In genomic region chr17:74489024-74489900, GRCm38 (mm10) we compare ENCODE assay signal across 8 mouse cellular contexts. TPM values are rescaled to one million over a fixed set of nuclear protein-coding genes. Genes with fewer than 3 reads are reported as not detected.
DNase-seq lines count a peak whose midpoint lies in the region; ATAC-seq lines count a peak whose summit lies in the region.

Gene Yipf4, plus strand, starts transcription at chr17:74489493.

- H3K27ac ChIP-seq in forebrain, embryonic 14.5 days (ENCODE audit: low read depth, low read length), result peak within 1 kb of the TSS; percentile 68; the same call in 1 of the 2 replicates
- peak within 1 kb of the TSS; percentile 86 for H3K27ac ChIP-seq in neural tube, embryonic 15.5 days (replicated peaks)

- H3K27me3 ChIP-seq in forebrain, embryonic 14.5 days (replicated peaks; ENCODE audit: control insufficient read depth, insufficient read depth, low read length), result no peaks in the 10 kb centered on the region
- H3K27me3 ChIP-seq in neural tube, embryonic 15.5 days (replicated peaks), result 0 out of 2 replicates have a peak, but pooled peaks cover 3% of the 10 kb centered on the region

- 6% methylated on average over 51 of the region's 58 CpGs for WGBS in forebrain, embryonic 14.5 days
- WGBS in neural tube, embryonic 15.5 days, result 4% methylated on average over 56 of the region's 58 CpGs

- peak within 1 kb of the TSS; percentile 71 for H3K4me2 ChIP-seq in forebrain, embryonic 14.5 days (ENCODE audit: low read length)
- H3K4me2 ChIP-seq in neural tube, embryonic 15.5 days, result peak within 1 kb of the TSS; percentile 67

- DNase-seq in ES-CJ7 (ENCODE audit: low read depth, low spot score), result peak; percentile 94
- DNase-seq in cerebellum, adult 11 months, result peak; percentile 96
- DNase-seq in forebrain, embryonic 14.5 days (ENCODE audit: low spot score), result peak; percentile 98
- DNase-seq in heart, postnatal 14 days, result peak; percentile 96 to 97
- peak; percentile 99 for DNase-seq in layer of hippocampus, adult 11-12 months (ENCODE audit: low spot score)
- peak; percentile 97 for DNase-seq in lung, adult 18-20 months
- peak; percentile 96 for DNase-seq in testis, postnatal 14 days (ENCODE audit: low spot score)

- intact Hi-C loops in heart, postnatal 14 days (cut with DNase I), result loop anchor here (2.0 to 10.0 kb wide), 2 partner anchors 40 to 94 kb away; partner anchors contain the start of genes Birc6 and Slc30a6

- no peaks in the 10 kb centered on the region for H3K9me3 ChIP-seq in forebrain, embryonic 14.5 days (replicated peaks; ENCODE audit: control insufficient read depth, low read length)
- no peaks in the 10 kb centered on the region for H3K9me3 ChIP-seq in neural tube, embryonic 15.5 days (replicated peaks)

- ATAC-seq in forebrain, embryonic 14.5 days, result peak; percentile 100
- peak; percentile 100 for ATAC-seq in neural tube, embryonic 15.5 days (ENCODE audit: low FRiP score)

- H3K9ac ChIP-seq in forebrain, embryonic 14.5 days (ENCODE audit: low read length), result peak within 1 kb of the TSS; percentile 89
- peak within 1 kb of the TSS; percentile 97 for H3K9ac ChIP-seq in neural tube, embryonic 15.5 days (replicated peaks)

- H3K4me1 ChIP-seq in forebrain, embryonic 14.5 days (ENCODE audit: control insufficient read depth, insufficient read depth, low read length), result peaks cover 7% of the 10 kb centered on the region; the same call in 1 of the 2 replicates
- H3K4me1 ChIP-seq in neural tube, embryonic 15.5 days, result peaks cover 8% of the 10 kb centered on the region

- peak within 1 kb of the TSS; percentile 96 for H3K4me3 ChIP-seq in forebrain, embryonic 14.5 days (ENCODE audit: low read depth, low read length)
- peak within 1 kb of the TSS; percentile 100 for H3K4me3 ChIP-seq in neural tube, embryonic 15.5 days (replicated peaks)

- peaks cover 17% of the 10 kb centered on the region for H3K36me3 ChIP-seq in forebrain, embryonic 14.5 days (ENCODE audit: control insufficient read depth, insufficient read depth, low read length)
- H3K36me3 ChIP-seq in neural tube, embryonic 15.5 days, result peaks cover 15% of the 10 kb centered on the region

RNA-seq across cellular contexts. Expression of gene Yipf4, which starts in this region (rescaled TPM):
- polyA plus RNA-seq in forebrain, embryonic 14.5 days (2014; fragmentation: Nextera tagmentation; extraction: Ambion mirVana), result 65.7 and 67.4 TPM in 2 replicates
- total RNA-seq in heart, postnatal 14 days (2021), result 10 to 100 TPM; 70.1 to 76.6 TPM
- polyA plus RNA-seq in neural tube, embryonic 15.5 days (2015; fragmentation: Nextera tagmentation; extraction: Ambion mirVana), result 56.1 and 56.2 TPM in 2 replicates

Comparison
In these comparisons a context has a peak if more than half of its experiments do, and no peak if none do; other contexts are left out.
1. Peak in every context shown above with its lines: DNase-seq, ATAC-seq, H3K4me3 ChIP-seq and H3K27ac ChIP-seq.